Mouse (Mus musculus): ENCODE measurements around the gene Mmp25. TPM values are rescaled to one million over a fixed set of nuclear protein-coding genes. Genes with fewer than 3 reads are reported as not detected.

Gene Mmp25
- 2.6 and 4.7 TPM in 2 replicates for polyA plus RNA-seq (2012; rRNA removed; ENCODE audit: low replicate concordance)

DNA sequence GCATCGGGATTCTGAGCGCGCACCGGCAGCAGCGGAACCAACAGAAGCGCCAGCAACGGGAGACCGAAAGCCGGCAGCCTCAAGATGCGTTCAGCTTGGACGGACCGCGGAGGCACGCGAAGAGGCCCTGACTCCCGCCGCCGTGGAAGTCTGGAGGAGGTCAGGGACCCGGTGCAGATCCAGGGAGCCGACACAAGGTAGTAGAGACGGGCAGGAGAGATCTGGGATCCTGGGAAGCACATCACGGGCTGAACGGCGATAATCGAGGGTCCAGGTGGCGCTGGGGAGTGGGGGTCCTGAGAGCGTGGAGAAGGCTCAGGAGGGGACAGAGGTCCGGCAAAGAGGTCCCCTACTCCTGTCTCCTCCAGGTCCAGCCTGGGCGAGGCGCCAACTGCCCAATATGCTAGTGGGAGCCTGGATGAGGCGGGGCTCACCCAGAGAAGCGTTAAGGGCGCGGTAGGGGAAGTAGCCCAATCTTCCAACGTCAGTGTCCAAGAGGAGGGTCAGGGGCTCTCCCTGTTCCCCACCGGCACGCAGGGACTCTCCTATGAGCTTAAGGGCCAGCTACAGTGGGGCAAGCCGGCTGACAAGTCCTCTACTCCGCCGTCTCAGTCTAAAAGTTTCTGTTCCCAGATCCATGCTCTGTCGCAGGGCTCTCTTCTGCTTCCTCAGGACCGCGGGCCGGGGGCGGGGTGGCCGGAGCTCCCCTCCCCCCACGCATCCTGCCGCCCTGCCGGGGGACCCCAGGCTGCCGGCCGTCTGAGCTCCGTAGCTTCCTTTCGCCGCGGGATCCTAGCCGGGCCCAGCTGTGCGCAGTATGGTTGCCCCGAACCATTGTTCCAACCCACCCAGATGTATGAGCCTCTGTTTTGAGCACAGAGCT lies at the start of gene Mmp25:
TSS of gene Mmp25 (minus strand) at position 665 of the 883 bp plus-strand sequence.

GRCm38 (mm10) chr17:23683856-23684672 lies 39.0 kb upstream of the Mmp25 start, which contains the start of gene Cldn9:
Cldn9 (minus strand) TSS chr17:23684026.

GRCm38 (mm10) chr17:23679127-23679835 lies 34.2 kb upstream of the Mmp25 start, which contains the start of gene Cldn6:
Cldn6 (plus strand) TSS chr17:23679249.

GRCm38 (mm10) chr17:23677236-23677679 lies 32.2 kb upstream of the Mmp25 start, which contains the start of gene Tnfrsf12a:
Tnfrsf12a (minus strand) TSS chr17:23677468.

DNA sequence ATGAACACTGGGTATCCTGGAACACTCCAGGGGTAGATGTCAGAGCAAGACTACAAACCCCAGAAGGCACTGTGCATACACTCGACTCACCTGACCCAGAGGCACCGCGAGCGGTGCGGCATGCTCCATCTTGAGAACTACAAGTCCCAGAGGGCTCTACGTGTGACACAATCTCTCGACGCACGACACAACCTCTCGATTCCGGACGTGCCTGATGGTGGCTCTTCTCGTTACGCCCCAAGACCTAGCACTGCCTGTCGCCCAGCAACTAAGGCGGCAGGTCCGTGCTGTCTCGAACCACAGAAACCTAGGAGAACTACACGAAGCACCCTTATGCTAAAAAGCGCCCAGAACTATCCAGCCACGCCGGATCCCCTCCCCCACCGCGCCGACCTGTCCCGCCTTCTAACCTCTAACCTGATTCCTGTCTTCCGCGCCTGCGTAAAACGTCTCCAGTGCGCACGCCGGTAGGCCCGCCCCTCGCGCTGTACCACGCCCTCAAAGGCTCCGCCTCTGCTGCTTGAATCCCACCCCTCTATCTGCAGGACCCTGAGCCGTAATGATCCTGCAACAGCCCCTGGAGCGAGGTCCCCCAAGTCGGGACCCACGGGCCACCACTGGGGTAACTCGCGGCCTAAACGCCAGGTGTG lies 28.5 kb upstream of the Mmp25 start, which contains the start of the genes Hcfc1r1 and Thoc6:
TSS of gene Hcfc1r1 (plus strand) at position 173 of the 650 bp plus-strand sequence.
TSS of gene Thoc6 (minus strand) at position 459 of the 650 bp plus-strand sequence.

DNA sequence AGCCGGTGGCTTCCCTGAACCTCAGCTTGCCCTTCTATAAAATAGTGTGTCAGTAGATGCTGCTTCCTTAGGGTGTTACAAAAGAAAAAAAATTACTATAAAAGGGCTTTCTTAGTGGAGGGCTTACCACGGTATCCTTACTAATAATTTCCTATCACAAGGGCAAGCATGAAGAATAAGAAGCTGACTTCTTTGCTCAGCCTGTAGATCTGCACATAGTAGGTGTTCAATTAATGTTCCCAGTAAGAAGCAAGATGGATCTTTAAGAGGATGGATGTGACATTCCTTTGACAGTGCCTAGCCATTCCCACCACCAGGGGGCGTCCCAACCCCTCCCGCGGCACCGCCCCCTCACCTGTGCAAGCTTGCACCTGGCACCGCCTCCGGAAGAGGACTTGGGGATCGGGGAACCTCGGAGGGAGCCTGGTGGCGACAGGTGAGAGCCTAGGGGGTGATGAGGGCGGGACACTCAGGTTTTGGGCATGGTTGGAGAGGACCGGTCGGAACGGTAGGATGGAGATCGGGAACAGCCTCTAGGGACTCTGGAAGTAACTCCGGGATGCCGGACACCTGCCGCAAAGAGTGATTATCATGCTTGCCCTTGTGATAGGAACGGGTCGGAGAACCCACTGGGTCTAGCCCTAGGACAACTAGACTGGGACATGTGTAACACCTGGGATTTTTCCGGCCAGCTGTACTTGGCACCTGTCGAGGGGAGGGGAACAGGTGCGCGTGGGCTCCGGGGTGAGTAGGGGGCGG lies 15.2 kb upstream of the Mmp25 start, which contains the start of gene Bicdl2:
TSS of gene Bicdl2 (plus strand) at position 390 of the 759 bp plus-strand sequence.

GRCm38 (mm10) chr17:23600641-23601622 lies 44.1 kb downstream of the Mmp25 start, which contains the start of gene Zscan10:
Zscan10 (plus strand) TSS chr17:23600856.

GRCm38 (mm10) chr17:23598582-23599552 lies 46.2 kb downstream of the Mmp25 start, which contains the start of gene Zfp13:
Zfp13 (minus strand) TSS chr17:23599487.

Other genes with a start within 250 kb of the Mmp25 start
- gene Vmn2r117, start 165.6 kb downstream of the Mmp25 start, polyA plus RNA-seq (2012; rRNA removed; ENCODE audit: low replicate concordance), result not detected in 2 replicates
- 16.1 and 22.3 TPM in 2 replicates for gene Zfp213, start 81.0 kb downstream of the Mmp25 start, polyA plus RNA-seq (2012; rRNA removed; ENCODE audit: low replicate concordance)
- 9.1 and 16.2 TPM in 2 replicates for gene Zfp13, start 45.8 kb downstream of the Mmp25 start, polyA plus RNA-seq (2012; rRNA removed; ENCODE audit: low replicate concordance)
- gene Zscan10, start 44.4 kb downstream of the Mmp25 start, polyA plus RNA-seq (2012; rRNA removed; ENCODE audit: low replicate concordance), result not detected in 2 replicates
- gene Bicdl2, start 15.2 kb upstream of the Mmp25 start, polyA plus RNA-seq (2012; rRNA removed; ENCODE audit: low replicate concordance), result 2.1 and 3.5 TPM in 2 replicates
- gene Hcfc1r1, start 28.3 kb upstream of the Mmp25 start, polyA plus RNA-seq (2012; rRNA removed; ENCODE audit: low replicate concordance), result 430 and 524 TPM in 2 replicates
- gene Thoc6, start 28.6 kb upstream of the Mmp25 start, polyA plus RNA-seq (2012; rRNA removed; ENCODE audit: low replicate concordance), result 26.0 and 28.9 TPM in 2 replicates
- 15.4 and 34.1 TPM in 2 replicates for gene Tnfrsf12a, start 32.2 kb upstream of the Mmp25 start, polyA plus RNA-seq (2012; rRNA removed; ENCODE audit: low replicate concordance)
- 7.3 and 9.1 TPM in 2 replicates for gene Cldn6, start 34.0 kb upstream of the Mmp25 start, polyA plus RNA-seq (2012; rRNA removed; ENCODE audit: low replicate concordance)
- gene Cldn9, start 38.7 kb upstream of the Mmp25 start, polyA plus RNA-seq (2012; rRNA removed; ENCODE audit: low replicate concordance), result not detected in 2 replicates
- 0.06 TPM in 1 of 2 replicates, not detected in the other for gene 1520401A03Rik, start 77.5 kb upstream of the Mmp25 start, polyA plus RNA-seq (2012; rRNA removed; ENCODE audit: low replicate concordance)
- gene Pkmyt1, start 81.1 kb upstream of the Mmp25 start, polyA plus RNA-seq (2012; rRNA removed; ENCODE audit: low replicate concordance), result 30.3 and 57.9 TPM in 2 replicates
- gene Paqr4, start 95.6 kb upstream of the Mmp25 start, polyA plus RNA-seq (2012; rRNA removed; ENCODE audit: low replicate concordance), result 35.8 and 47.3 TPM in 2 replicates
- gene Kremen2, start 100.6 kb upstream of the Mmp25 start, polyA plus RNA-seq (2012; rRNA removed; ENCODE audit: low replicate concordance), result 0.52 and 0.60 TPM in 2 replicates
- gene Flywch1, start 126.3 kb upstream of the Mmp25 start, polyA plus RNA-seq (2012; rRNA removed; ENCODE audit: low replicate concordance), result 43.8 and 46.9 TPM in 2 replicates
- gene Flywch2, start 140.8 kb upstream of the Mmp25 start, polyA plus RNA-seq (2012; rRNA removed; ENCODE audit: low replicate concordance), result 5.4 and 13.3 TPM in 2 replicates
- gene Srrm2, start 145.3 kb upstream of the Mmp25 start, polyA plus RNA-seq (2012; rRNA removed; ENCODE audit: low replicate concordance), result 756 and 808 TPM in 2 replicates
- gene Elob, start 183.9 kb upstream of the Mmp25 start, polyA plus RNA-seq (2012; rRNA removed; ENCODE audit: low replicate concordance), result 412 and 628 TPM in 2 replicates
- gene Prss33, start 190.8 kb upstream of the Mmp25 start, polyA plus RNA-seq (2012; rRNA removed; ENCODE audit: low replicate concordance), result 0.17 TPM in 1 of 2 replicates, not detected in the other
- gene Prss32, start 198.6 kb upstream of the Mmp25 start, polyA plus RNA-seq (2012; rRNA removed; ENCODE audit: low replicate concordance), result not detected in 2 replicates
- 0.13 and 0.27 TPM in 2 replicates for gene Prss41, start 198.9 kb upstream of the Mmp25 start, polyA plus RNA-seq (2012; rRNA removed; ENCODE audit: low replicate concordance)
- not detected in 2 replicates for gene Prss21, start 222.8 kb upstream of the Mmp25 start, polyA plus RNA-seq (2012; rRNA removed; ENCODE audit: low replicate concordance)
- not detected in 2 replicates for gene Dcpp1, start 235.6 kb upstream of the Mmp25 start, polyA plus RNA-seq (2012; rRNA removed; ENCODE audit: low replicate concordance)
- not detected in 2 replicates for gene Dcpp2, start 235.6 kb upstream of the Mmp25 start, polyA plus RNA-seq (2012; rRNA removed; ENCODE audit: low replicate concordance)

Data from mammary gland, adult 2 months (tissue).